Mouse (Mus musculus) urinary bladder, postnatal 14 days (tissue): ENCODE data around the gene Trim9.

Experiments
- DNase-seq: peaks from one replicate; pipeline ENCODE4 v3.0.0; 2021; ENCODE audit warnings: low spot score

The Trim9 gene

DNA sequence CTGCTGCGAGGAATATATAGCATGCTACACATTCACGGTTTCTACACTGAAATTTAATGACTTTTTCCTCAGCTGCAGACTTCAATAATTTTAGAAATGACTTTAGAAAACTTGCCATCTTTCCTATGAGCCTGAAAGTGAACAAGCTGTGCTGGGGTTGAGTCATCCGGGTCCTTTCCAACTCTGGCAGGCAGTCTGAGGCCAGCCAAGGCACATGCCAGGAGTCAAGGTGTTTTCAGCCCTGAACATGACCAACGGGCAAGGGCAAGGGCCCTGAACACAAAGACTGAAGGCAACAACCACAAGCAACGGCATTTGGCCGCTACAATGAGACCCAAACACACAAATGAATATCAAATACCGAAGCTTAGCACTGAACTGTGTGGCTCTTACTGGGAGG, 21.6 kb downstream of the Trim9 start:
- no peak for DNase-seq

- no peak for DNase-seq
These were observed 24.6 kb downstream of the Trim9 start for GRCm38 (mm10) chr12:70322790-70323189.

DNA sequence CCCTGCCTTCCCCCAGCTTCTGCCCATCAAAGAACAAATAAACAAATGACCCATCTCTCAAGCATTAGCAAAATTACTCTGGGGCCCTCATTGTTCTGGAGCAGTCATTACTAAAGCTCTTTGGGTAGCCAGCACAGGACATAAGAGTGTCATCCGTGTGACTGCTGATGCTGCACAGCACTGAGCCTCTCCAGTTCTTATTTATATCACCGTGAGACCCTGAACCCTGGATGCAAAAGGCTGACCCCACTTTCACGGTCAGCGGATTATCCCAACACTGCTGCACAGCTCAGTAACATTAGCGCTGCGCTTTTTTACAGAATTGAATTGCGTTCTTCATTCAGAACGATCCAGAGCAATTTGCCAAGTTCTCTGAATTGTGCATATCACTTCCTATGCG, 31.3 kb downstream of the Trim9 start:
- no peak for DNase-seq

GRCm38 (mm10) chr12:70307881-70308280, 39.5 kb downstream of the Trim9 start:
- DNase-seq, result no peak

- no peak for DNase-seq
These were observed 40.4 kb downstream of the Trim9 start for GRCm38 (mm10) chr12:70307062-70307461.

DNA sequence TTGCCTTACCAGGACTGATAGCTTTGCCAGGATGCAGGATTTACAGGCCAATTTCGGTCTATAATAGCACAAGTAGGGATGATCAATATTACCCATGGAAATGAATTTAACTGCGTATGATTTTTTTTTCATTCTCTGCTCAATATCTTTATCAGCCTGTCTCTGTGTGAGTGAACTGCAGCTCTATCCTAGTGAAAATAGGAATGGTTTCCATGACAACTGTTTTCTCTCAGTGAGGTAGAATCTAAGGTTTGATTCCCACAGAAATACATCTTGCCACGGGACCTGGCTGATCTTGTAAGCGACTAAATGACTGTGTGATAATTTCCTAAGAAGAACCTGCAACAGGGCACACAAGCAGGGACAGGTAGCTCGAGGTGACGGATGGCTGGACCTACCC, 43.4 kb downstream of the Trim9 start:
- DNase-seq, result no peak

- DNase-seq, result no peak
These were observed 43.9 kb downstream of the Trim9 start for GRCm38 (mm10) chr12:70303525-70303924.

GRCm38 (mm10) chr12:70302022-70302720, 45.2 kb downstream of the Trim9 start:
- no peak for DNase-seq

DNA sequence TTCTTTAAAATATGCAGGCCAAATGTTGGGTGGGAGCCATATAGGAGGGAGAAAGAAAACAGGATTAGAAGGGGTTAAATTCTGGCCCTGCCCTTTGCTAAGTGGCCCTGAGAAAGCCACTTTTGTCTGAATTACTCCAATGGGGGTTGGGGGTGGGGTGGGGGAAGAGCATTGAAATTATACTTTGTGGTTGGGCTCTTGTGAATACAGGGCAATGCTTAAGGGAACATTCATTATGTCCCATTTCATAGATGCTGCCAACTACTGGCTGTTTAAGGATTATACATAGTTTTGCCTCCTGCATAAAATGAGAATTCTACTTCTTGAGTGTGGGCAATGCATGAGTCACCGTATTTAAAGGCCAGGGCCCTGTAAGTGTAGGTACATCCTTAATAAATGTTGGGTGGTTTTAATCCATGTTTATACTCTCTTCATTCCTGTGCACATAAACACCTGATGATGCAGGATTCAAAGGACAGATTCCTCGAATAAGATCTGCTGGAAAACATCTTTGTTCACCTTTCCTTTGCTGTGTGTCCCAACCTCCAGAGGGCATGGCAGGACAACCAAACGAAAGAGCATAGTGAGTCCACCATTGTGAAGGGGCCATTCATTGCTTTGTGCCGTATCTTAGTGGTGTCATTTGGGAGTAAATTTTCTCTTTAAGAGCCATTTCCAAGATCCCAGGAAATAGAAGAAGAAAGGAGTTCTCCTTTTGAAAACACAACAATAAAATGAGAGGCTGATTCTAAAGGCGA, 53.3 kb downstream of the Trim9 start:
- DNase-seq, result no peak

DNA sequence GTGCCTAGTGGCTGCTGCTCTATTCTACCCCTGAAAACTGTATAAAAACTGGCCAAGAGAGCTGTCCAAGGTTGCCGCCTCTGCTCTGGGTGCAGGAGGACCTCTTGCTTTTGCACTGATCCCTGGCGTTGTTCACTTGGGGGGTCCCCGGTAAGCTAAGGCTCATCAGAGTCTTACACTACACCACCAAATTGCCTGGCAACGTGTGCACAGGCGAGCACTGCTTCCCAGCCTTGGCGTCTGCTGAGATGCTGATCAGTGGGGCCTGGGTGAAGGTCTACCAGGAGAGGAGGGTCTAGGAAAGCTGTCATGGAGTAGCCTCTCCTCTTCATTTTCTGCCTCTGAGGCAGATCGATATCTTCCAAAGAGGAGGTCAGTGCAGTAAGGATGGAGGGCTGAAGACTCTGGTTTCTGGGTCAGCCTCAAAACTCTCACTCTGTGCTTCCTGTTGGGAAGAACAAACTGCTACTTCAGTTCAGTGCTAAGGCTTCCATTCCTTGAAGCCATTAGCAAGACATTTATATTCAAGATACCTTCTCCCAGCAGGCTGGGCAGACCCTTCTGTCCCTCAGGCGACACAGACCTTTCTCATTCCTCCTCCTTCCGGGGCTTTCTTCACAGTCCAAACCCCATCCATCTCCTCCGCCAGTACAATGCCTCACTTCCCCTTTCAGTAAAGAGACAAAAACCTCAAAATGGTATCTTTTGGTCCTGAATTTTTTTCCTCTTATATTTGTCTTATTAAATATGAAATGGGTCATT, 54.1 kb downstream of the Trim9 start:
- no peak for DNase-seq

DNA sequence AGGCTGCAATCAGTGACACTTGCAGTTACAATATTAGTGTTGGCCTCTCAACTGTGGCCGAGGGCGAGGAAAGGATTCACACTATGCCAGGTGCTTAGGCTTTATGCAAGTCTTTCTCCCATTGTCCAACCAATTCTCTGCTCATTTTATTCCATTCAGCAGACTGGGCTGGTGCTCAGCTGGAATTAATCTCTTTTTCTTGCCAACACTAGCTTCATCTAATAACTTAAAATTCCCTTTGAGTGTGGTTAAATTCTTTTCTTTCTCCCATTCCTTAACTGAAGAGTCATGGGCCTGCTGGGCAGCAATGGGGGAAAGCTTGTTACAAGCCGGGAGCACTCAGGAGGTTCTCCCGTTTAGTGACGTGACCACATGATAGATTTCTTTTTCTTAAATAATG, 61.9 kb downstream of the Trim9 start:
- DNase-seq, result no peak

- no peak for DNase-seq
These were observed 62.4 kb downstream of the Trim9 start for GRCm38 (mm10) chr12:70284979-70285378.

- DNase-seq, result no peak
These were observed 64.2 kb downstream of the Trim9 start for GRCm38 (mm10) chr12:70283116-70283731.

DNA sequence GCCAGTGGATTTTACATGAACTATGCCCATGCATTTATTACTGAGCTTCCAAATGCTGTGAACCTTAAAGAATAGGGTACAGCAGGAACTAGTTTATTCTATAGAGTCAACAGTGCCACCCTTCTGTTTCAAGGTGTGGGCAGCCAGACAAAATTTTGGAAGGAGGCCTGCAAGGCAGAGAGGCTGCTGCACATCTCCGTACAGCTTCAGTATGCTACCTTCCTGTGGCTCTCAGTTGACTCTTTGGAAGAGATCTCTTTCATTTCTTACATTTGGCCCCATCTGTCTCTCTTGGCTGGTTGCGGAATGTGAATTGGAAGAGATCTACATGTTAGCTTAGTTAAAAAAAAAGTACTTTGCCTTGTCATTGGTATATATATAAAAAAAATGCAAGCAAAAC, 66.5 kb downstream of the Trim9 start:
- DNase-seq, result no peak

DNA sequence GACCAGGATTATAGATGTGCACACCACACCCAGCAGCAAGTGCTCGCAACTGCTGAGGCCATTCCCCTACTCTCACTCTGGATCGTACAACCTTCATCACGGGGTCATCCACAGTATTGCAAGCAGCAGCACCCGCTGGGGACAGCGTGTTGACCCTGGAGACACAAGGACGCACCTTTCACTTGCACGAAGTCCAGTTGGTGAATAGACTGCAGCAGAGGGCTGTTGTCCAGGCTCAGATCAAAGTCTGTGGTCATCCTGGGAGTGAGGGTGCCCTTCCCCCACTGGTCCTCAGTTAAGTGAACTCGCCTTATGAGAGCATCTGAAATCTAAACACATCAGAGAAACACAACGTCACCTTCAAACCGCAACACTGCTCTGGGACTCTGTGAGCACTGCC, 67.0 kb downstream of the Trim9 start:
- DNase-seq, result no peak

DNA sequence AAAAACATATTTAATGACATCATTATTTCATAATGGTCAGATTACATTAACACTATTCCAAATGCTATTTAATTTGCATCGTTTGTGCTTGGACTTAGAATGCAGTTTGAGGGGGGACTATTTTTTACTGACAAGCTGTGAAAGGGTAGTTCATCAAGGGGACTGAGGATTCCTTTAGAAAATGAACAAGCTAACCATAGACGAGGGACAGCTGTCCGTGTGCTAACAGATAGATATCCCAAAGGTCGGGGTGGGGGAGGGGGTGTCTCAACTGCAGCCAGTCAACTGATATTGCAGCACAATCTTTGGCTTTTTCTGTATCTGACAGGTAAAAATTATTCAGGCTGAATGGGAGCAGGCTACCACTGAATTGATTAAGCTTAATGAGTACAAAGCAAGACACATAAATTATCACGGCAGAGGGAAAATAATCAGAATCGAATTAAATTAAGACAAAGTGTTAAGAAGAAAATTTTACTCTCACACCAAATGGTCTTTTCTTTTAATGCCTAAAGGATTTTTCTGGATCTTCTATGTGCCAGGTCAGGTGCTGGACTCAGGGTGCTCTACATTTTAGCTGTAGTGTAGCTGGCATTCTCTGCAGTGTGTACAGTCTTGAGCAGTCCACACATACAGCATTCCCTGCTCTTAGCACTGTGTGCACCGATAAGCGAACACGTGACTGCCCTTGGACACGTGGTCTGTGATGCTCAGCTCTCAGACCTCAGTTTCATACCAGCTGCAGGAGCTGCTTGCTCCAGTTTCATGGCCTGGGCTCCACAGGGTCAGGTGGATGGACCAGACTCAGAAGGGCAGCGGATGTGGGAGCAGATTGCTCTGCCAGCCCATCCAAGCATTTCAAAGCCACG, 70.1 kb downstream of the Trim9 start:
- no peak for DNase-seq

GRCm38 (mm10) chr12:70269724-70270123, 77.7 kb downstream of the Trim9 start:
- DNase-seq, result no peak

DNA sequence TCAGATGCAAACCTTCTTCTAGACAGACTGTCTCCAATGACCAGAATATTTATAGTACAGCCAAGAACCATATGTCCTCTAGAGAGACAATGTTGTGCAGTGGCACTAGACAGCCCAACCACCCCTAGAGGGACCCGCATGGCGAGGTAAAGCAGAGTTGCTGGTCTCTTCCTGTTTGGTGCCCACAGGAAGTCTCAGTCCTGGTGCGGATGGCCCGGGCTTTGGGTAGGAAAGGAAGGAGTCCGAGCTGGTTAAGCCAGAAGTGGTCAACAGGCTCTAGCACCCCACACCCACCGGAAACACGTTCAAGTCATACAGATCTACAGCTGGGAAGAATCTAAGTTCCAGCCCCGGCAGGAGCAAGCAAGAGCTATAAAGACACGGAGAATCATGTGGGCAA, 80.1 kb downstream of the Trim9 start:
- no peak for DNase-seq

- DNase-seq, result no peak
These were observed 80.9 kb downstream of the Trim9 start for GRCm38 (mm10) chr12:70266494-70266931.

- DNase-seq, result no peak
These were observed 83.7 kb downstream of the Trim9 start for GRCm38 (mm10) chr12:70263721-70264120.

GRCm38 (mm10) chr12:70262271-70262953, 85.0 kb downstream of the Trim9 start:
- no peak for DNase-seq
